Mouse (Mus musculus) cerebellum, adult 2 months (tissue): Measurements from ENCODE around the gene Mast3. TPM values are rescaled to one million over a fixed set of nuclear protein-coding genes. Genes with fewer than 3 reads are reported as not detected.

Source experiments
- DNase-seq, 2 experiments: peaks; one replicate each; pipeline ENCODE4 v3.0.0; 2021
- H3K27ac ChIP-seq: fragments of 200-500 bp; 2 replicates; pipeline ENCODE4 v1.5.1; 2012; ENCODE audit warnings: low read length, control low read depth, inconsistent platforms; ENCODE audit not compliant: insufficient read depth
- H3K27me3 ChIP-seq: fragments of 200-500 bp; 2 replicates; pipeline ENCODE4 v1.6.1; 2012; ENCODE audit warnings: inconsistent platforms, mild to moderate bottlenecking, low read length, moderate library complexity; ENCODE audit not compliant: control insufficient read depth, insufficient read depth
- H3K4me1 ChIP-seq: fragments of 200-500 bp; 2 replicates; pipeline ENCODE4 v1.6.1; 2011; ENCODE audit warnings: low read length; ENCODE audit not compliant: control insufficient read depth, insufficient read depth
- H3K4me3 ChIP-seq: fragments of 200-500 bp; replicated peaks from 2 replicates; pipeline ENCODE3; 2011; ENCODE audit warnings: mild to moderate bottlenecking, low read depth, low read length, control low read depth; ENCODE audit not compliant: insufficient read depth
- CTCF ChIP-seq: fragments of 200-500 bp; IDR thresholded peaks from 2 replicates; pipeline ENCODE4 v1.5.1; 2011; ENCODE audit warnings: low read depth, mild to moderate bottlenecking, control low read depth, low read length, moderate library complexity, borderline replicate concordance; ENCODE audit not compliant: insufficient read depth
- POLR2A ChIP-seq: fragments of 200-500 bp; IDR thresholded peaks from 2 replicates; pipeline ENCODE4 v1.6.1; 2011; ENCODE audit warnings: low read length, control low read depth, borderline replicate concordance; ENCODE audit not compliant: insufficient read depth
- WGBS: fragments of 180-500 bp; shearing (Covaris S2); methylation state at CpG from one replicate; pipeline ENCODE4 v1.1.7; 2018; 5-methylcytosine and 5-hydroxymethylcytosine counted together
- polyA plus RNA-seq: library from polyadenylated mRNA; depleted of rRNA; stranded (reverse); fragments of >200 nt; gene quantifications from 2 replicates; pipeline ENCODE4 v1.2.3, GENCODE M21; 2012

The Mast3 gene
- polyA plus RNA-seq, 1 experiment: 69.5 TPM

DNA sequence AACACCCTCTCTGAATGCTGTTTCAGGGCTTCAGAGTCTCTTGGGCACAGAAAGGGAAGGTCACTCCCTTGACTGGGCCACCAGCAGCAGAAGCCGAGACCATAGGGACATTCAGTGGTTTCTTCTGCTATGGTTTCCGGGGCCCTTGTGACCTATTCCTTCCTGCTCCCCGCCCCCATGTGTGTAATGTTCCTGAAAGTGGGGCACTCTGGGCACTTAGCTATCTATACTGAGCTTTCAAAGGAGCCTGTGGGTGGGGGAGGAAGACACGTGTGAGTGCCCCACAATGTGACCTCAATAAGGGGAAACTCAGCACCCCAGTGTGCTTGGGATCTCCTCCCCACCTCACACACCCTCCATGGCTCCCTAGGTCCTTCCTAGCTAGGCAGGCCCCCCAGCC lies 1.7 kb upstream of the Mast3 start:
- Histone ChIP-seq H3K4me3 (no peak overlapping the region), H3K27me3 (peaks cover 2% of the 10 kb centered on the region; the same call in 1 of the 2 replicates), H3K4me1 (peaks cover 4% of the 10 kb centered on the region; the same call in 1 of the 2 replicates), H3K27ac (peak overlapping the region; percentile 33; the same call in 1 of the 2 replicates)
- DNase-seq: no peak
- TF ChIP-seq CTCF: no peak
- no peak for TF ChIP-seq POLR2A
- WGBS: 95% methylated on average over 4 of the region's 4 CpGs

DNA sequence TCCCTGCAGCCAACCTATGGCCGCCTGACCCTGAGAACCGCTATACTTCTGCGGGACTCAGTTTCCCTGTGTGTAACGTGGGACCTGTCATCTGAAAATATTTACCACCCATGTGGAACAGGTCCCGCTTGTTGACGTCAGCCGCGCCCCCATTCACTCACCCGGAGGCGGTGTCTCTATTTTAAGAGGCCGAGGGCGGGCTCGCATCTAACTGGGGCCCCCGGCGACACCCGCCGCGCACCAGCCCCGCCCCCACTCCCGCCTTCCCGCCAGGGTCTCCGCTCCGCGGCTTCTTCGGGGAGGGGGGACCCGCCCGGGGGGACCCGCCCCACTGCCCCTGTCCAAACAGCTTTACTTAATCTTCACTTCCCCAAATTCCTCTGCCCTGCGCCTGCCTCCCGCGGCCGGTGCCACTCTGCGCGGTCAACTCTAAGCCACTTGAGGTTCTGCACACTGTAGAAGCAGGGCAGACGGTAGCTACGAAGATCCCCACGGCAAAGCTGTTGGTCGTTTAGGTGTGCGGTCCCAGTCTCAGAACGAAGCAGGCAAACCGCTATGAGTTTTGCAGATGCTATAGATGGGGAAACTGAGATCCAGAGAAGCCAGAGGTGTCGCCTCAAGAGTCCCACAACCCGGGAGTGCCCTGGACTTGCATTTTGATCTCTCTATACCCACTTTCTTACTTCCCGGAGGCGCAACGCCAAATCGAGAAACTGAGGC lies 933 bp downstream of the Mast3 start:
- TF ChIP-seq CTCF (no peak), POLR2A (no peak)
- peak overlapping the region; percentile 19; the same call in 1 of the 2 replicates for H3K27ac ChIP-seq
- WGBS: 3% methylated on average over 47 of the region's 47 CpGs

DNA sequence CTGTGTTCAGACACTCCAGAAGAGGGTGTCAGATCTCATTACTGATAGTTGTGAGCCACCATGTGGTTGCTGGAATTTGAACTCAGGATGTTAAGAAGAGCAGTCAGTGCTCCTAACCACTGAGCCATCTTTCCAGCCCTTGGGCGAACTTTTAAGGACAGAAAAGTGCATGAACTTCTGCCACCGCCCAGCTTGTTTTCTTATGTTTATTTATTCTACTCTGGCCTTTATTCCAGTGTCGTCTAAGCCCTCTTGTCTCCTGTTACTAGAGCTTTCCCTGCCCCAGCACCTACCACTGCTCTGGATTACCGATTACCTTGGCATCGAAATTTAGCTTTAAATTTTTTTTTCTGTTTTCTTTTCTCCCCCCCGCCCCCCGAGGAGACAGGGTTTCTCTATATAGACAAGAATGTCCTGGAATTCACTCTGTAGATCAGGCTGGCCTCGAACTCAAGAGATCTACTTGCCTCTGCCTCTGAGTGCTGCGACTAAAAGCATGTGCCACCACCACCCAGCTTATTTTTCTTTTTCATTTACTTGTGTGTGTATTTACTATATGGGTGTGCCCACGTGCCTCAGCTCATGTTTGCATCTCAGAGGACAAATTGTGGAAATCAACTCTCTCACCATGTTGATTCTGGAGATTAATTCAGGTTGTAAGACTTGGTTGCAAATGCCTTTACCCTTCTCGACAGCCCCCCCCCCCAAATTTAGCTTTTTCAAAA lies 1.9 kb downstream of the Mast3 start:
- no peak for TF ChIP-seq POLR2A
- no peak for TF ChIP-seq CTCF
- no peak for DNase-seq
- WGBS: 84% methylated on average over 11 of the region's 11 CpGs
- Histone ChIP-seq H3K4me3 (no peak overlapping the region), H3K27me3 (peaks cover 2% of the 10 kb centered on the region; the same call in 1 of the 2 replicates), H3K4me1 (peaks cover 4% of the 10 kb centered on the region; the same call in 1 of the 2 replicates), H3K27ac (no peak overlapping the region)

More for the DNA sequence above, 933 bp downstream of the Mast3 start:
- Histone ChIP-seq H3K27me3 (peaks cover 2% of the 10 kb centered on the region; the same call in 1 of the 2 replicates), H3K4me1 (peaks cover 4% of the 10 kb centered on the region; the same call in 1 of the 2 replicates), H3K4me3 (peak overlapping the region; percentile 60)
- no peak for DNase-seq

DNA sequence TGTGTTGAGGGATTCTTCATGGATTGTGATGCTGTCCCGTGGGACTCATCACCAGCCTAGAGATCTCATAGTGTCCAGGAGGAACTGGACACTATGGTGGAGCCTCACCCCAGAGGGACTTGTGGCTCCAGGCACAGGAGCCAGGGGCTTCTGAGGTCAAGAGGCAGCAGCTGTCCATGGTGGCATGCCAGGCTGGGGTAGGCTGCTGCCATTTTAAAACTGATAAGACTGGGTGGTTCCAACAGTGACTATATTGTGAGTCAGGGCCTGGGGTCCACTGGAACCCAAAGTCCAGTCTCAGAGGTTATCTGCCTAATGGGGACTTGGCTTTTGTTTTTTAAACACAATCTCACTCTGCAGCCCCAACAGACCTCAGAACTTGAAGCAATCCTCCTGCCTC lies 3.0 kb downstream of the Mast3 start:
- peaks cover 4% of the 10 kb centered on the region; the same call in 1 of the 2 replicates for H3K4me1 ChIP-seq
- peaks cover 2% of the 10 kb centered on the region; the same call in 1 of the 2 replicates for H3K27me3 ChIP-seq
- 80% methylated on average over 1 of the region's 1 CpGs for WGBS
- TF ChIP-seq CTCF (no peak), POLR2A (no peak)
- H3K27ac ChIP-seq: no peak overlapping the region
- no peak overlapping the region for H3K4me3 ChIP-seq
- DNase-seq: no peak

DNA sequence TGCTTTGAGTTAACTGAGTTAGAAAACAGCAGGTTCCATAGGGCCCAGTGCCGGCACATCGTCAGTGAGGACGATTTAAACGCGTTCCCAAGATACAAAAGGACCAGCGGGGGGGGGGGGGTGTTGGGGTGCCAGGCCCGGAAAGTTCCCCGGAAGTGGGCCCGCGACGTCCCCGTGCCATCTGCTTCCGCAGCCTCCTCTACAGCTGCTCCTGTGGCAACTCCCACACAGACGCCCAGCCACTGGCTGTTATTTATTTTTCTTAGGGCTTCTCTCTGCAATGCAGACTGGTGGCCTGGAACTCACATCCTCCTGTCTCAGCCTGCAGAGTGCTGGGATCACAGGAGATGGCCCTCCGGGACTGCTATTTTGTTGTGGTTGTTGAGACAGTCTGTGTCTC lies 3.7 kb downstream of the Mast3 start:
- DNase-seq: no peak
- no peak overlapping the region for H3K4me3 ChIP-seq
- 15% methylated on average over 15 of the region's 15 CpGs for WGBS
- H3K27me3 ChIP-seq: peaks cover 2% of the 10 kb centered on the region; the same call in 1 of the 2 replicates
- H3K4me1 ChIP-seq: peaks cover 4% of the 10 kb centered on the region; the same call in 1 of the 2 replicates
- no peak overlapping the region for H3K27ac ChIP-seq
- no peak for TF ChIP-seq CTCF
- no peak for TF ChIP-seq POLR2A

DNA sequence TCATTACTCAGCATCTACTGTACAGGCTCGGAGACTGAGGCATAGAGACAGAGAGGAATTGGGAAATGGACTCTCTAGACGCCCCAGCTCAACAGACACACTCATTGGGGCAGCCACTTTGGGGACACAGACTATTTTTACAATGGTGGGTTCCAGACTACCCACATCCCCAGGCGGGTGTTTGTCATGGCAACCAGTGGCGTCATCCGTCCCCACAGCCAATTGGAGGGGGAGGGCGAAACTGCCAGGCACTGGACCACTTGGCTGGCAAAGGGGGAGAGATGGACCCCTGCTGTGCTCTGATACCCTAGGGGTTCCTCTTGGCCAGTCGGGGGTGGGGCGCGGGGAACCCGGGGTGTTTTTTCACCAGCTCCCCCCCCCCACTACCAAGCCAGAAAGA lies 4.2 kb downstream of the Mast3 start:
- Histone ChIP-seq H3K27me3 (peaks cover 2% of the 10 kb centered on the region; the same call in 1 of the 2 replicates), H3K27ac (no peak overlapping the region), H3K4me1 (peaks cover 4% of the 10 kb centered on the region; the same call in 1 of the 2 replicates), H3K4me3 (no peak overlapping the region)
- WGBS: 45% methylated on average over 10 of the region's 10 CpGs
- DNase-seq: no peak
- TF ChIP-seq POLR2A: no peak
- no peak for TF ChIP-seq CTCF

DNA sequence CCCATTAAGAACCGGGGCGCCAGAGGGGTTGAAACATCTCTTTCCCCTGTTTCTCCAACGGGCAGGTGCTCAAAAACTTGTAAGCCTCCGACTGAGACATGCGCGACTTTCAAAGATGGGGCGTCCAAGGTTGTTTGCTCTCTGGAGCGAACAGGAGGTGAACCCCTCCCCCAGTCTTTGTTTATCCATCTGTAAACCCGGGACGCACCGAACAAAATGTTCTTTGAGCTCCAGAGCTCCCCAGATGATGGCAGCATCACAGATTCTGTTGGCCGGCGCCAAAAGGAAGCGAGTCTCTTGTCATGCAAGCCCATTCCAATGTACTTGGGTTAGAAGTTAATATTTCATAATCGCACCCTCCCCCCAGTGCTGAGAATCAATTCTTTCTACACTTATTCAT lies 6.6 kb downstream of the Mast3 start:
- peak overlapping the region; percentile 1; the same call in 1 of the 2 replicates for H3K27ac ChIP-seq
- peak in 1 of 2 experiments; percentile 52 for DNase-seq
- TF ChIP-seq POLR2A (no peak), CTCF (no peak)

More for the DNA sequence above, 6.6 kb downstream of the Mast3 start:
- 9% methylated on average over 15 of the region's 15 CpGs for WGBS
- no peak overlapping the region for H3K4me3 ChIP-seq
- H3K4me1 ChIP-seq: no peaks in the 10 kb centered on the region
- H3K27me3 ChIP-seq: no peaks in the 10 kb centered on the region
